Mouse (Mus musculus): ENCODE results near the gene Zfp777.

The Zfp777 gene

GRCm38 (mm10) chr6:48048426-48049272 lies at the start of gene Zfp777:
TSS of gene Zfp777 (minus strand) at chr6:48048911.
- peak; percentile 77 to 86 for DNase-seq (ENCODE audit: low spot score in 2 of 2)

- no peak for DNase-seq (ENCODE audit: low spot score in 2 of 2)
These were observed 38.4 kb upstream of the Zfp777 start for GRCm38 (mm10) chr6:48086957-48087715.

GRCm38 (mm10) chr6:48086471-48086878 lies 37.8 kb upstream of the Zfp777 start, which contains the start of gene Zfp746:
TSS of gene Zfp746 (minus strand) at chr6:48086593.
- DNase-seq (ENCODE audit: low spot score in 2 of 2) = peak; percentile 92 to 93

- DNase-seq (ENCODE audit: low spot score in 2 of 2) = peak; percentile 63 to 67
These were observed 37.1 kb upstream of the Zfp777 start for GRCm38 (mm10) chr6:48085521-48086404.

GRCm38 (mm10) chr6:48083733-48084191 lies 35.1 kb upstream of the Zfp777 start:
- no peak for DNase-seq (ENCODE audit: low spot score in 2 of 2)

- DNase-seq (ENCODE audit: low spot score in 2 of 2) = no peak
These were observed 33.2 kb upstream of the Zfp777 start for GRCm38 (mm10) chr6:48081952-48082351.

GRCm38 (mm10) chr6:48081021-48081420 lies 32.3 kb upstream of the Zfp777 start:
- DNase-seq (ENCODE audit: low spot score in 2 of 2) = no peak

- no peak for DNase-seq (ENCODE audit: low spot score in 2 of 2)
These were observed 24.6 kb upstream of the Zfp777 start for GRCm38 (mm10) chr6:48073316-48073715.

- no peak for DNase-seq (ENCODE audit: low spot score in 2 of 2)
These were observed 18.8 kb upstream of the Zfp777 start for GRCm38 (mm10) chr6:48067492-48067891.

- no peak for DNase-seq (ENCODE audit: low spot score in 2 of 2)
These were observed 16.9 kb upstream of the Zfp777 start for GRCm38 (mm10) chr6:48065587-48066075.

GRCm38 (mm10) chr6:48064451-48064850 lies 15.7 kb upstream of the Zfp777 start:
- no peak for DNase-seq (ENCODE audit: low spot score in 2 of 2)

GRCm38 (mm10) chr6:48063940-48064339 lies 15.2 kb upstream of the Zfp777 start:
- no peak for DNase-seq (ENCODE audit: low spot score in 2 of 2)

GRCm38 (mm10) chr6:48060895-48061294 lies 12.2 kb upstream of the Zfp777 start:
- DNase-seq (ENCODE audit: low spot score in 2 of 2) = no peak

- no peak for DNase-seq (ENCODE audit: low spot score in 2 of 2)
These were observed 11.7 kb upstream of the Zfp777 start for GRCm38 (mm10) chr6:48060421-48060820.

GRCm38 (mm10) chr6:48052136-48052535 lies 3.4 kb upstream of the Zfp777 start:
- DNase-seq (ENCODE audit: low spot score in 2 of 2) = no peak

- no peak for DNase-seq (ENCODE audit: low spot score in 2 of 2)
These were observed 3.0 kb upstream of the Zfp777 start for GRCm38 (mm10) chr6:48051666-48052065.

- no peak for DNase-seq (ENCODE audit: low spot score in 2 of 2)
These were observed 758 bp upstream of the Zfp777 start for GRCm38 (mm10) chr6:48049273-48050065.

- peak; percentile 13 to 29 for DNase-seq (ENCODE audit: low spot score in 2 of 2)
These were observed 1.0 kb downstream of the Zfp777 start for GRCm38 (mm10) chr6:48047450-48048351.

GRCm38 (mm10) chr6:48047114-48047449 lies 1.6 kb downstream of the Zfp777 start:
- no peak for DNase-seq (ENCODE audit: low spot score in 2 of 2)

- no peak for DNase-seq (ENCODE audit: low spot score in 2 of 2)
These were observed 16.1 kb downstream of the Zfp777 start for GRCm38 (mm10) chr6:48032661-48033060.

Measured in urinary bladder, postnatal 36 days (tissue).